In the genomic region with DNA sequence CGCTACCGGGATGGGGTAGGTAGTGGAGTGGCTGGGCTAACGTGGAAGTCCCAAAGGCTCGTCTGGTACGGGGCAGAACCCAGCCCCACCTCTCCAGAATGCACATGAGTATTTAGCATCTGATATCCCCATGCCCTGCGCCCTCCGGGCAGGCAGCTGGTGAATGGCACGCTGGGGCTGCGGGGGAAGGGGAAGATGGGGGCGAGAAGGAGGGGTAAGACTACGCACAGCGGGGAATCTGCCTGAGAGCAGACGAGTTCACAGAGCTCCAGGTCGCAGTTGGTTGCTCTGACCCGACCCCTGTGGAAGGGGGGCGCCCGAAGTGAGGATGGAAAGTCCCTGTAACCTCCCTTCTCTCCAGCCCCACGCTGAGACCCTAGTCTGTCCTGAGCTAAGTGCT, we compare ENCODE assay signal across 10 mouse cellular contexts. TPM values are rescaled to one million over a fixed set of nuclear protein-coding genes. Genes with fewer than 3 reads are reported as not detected.
DNase-seq lines count a peak whose midpoint lies in the region; ATAC-seq and TF ChIP-seq lines count a peak whose summit lies in the region.
"Had no signal": no experiment of that assay in that cellular context is flagged by ENCODE, and none has a peak within 500 bp of the region (broad histone marks: within the 10 kb centered on the region; RNA-seq: fewer than 3 reads in every experiment).

No protein-coding gene starts in this region.

- ATAC-seq in hindbrain, embryonic 14.5 days (ENCODE audit: low FRiP score), result no peak
- no peak for ATAC-seq in midbrain, embryonic 16.5 days

- TF ChIP-seq EP300 in MEL (IDR thresholded peaks at IDR 0.05; ENCODE audit: low read depth in 1 of 2, low read length in 2 of 2), result no peak

- no peak overlapping the region for H3K27ac ChIP-seq in cerebellum, adult 2 months (ENCODE audit: insufficient read depth, low read length)
- no peak overlapping the region for H3K27ac ChIP-seq in MEL (ENCODE audit: control insufficient read depth, low read depth, low read length)
- H3K27ac ChIP-seq in hindbrain, embryonic 14.5 days, result no peak overlapping the region
- no peak overlapping the region for H3K27ac ChIP-seq in midbrain, embryonic 16.5 days (ENCODE audit: low read length)

- H3K9ac ChIP-seq in MEL (ENCODE audit: control insufficient read depth, low read depth, low read length, poor library complexity, severe bottlenecking), result peak overlapping the region; percentile 28; the same call in 1 of the 2 replicates
- no peak overlapping the region for H3K9ac ChIP-seq in hindbrain, embryonic 14.5 days
- H3K9ac ChIP-seq in midbrain, embryonic 16.5 days (ENCODE audit: low read depth, low read length), result peak overlapping the region; percentile 46; the same call in 1 of the 2 replicates

- TF ChIP-seq CTCF in cerebellum, adult 2 months (IDR thresholded peaks at IDR 0.05; ENCODE audit: borderline replicate concordance, insufficient read depth, low read depth, low read length), result no peak
- no peak for TF ChIP-seq CTCF in MEL (IDR thresholded peaks at IDR 0.05 in 2 of 3, conservative IDR thresholded peaks at IDR 0.05 in 1 of 3; ENCODE audit: control insufficient read depth in 1 of 3, insufficient read depth in 1 of 3, low read depth in 2 of 3, low read length in 3 of 3, poor library complexity in 1 of 3, severe bottlenecking in 1 of 3)

- TF ChIP-seq POLR2A in cerebellum, adult 2 months (IDR thresholded peaks at IDR 0.05; ENCODE audit: borderline replicate concordance, insufficient read depth, low read length), result no peak
- no peak for TF ChIP-seq POLR2A in MEL (IDR thresholded peaks at IDR 0.05; ENCODE audit: control insufficient read depth in 1 of 2, insufficient read depth in 1 of 2, low read depth in 1 of 2, low read length in 2 of 2, poor library complexity in 1 of 2)

- H3K4me3 ChIP-seq in cerebellum, adult 2 months (replicated peaks; ENCODE audit: insufficient read depth, low read depth, low read length), result peak overlapping the region; percentile 6
- H3K4me3 ChIP-seq in MEL (ENCODE audit: control insufficient read depth in 1 of 2, insufficient read depth in 1 of 2, low read depth in 2 of 2, low read length in 2 of 2), result peak overlapping the region; percentile 39 to 41; a peak in 3 of 4 replicates
- H3K4me3 ChIP-seq in hindbrain, embryonic 14.5 days (replicated peaks; ENCODE audit: low read length), result no peak overlapping the region
- no peak overlapping the region for H3K4me3 ChIP-seq in midbrain, embryonic 16.5 days (ENCODE audit: low read depth, low read length)

- no peaks in the 10 kb centered on the region for H3K27me3 ChIP-seq in cerebellum, adult 2 months (ENCODE audit: control insufficient read depth, insufficient read depth, low read length)
- H3K27me3 ChIP-seq in MEL (ENCODE audit: control insufficient read depth in 1 of 2, insufficient read depth in 2 of 2, low read length in 2 of 2), result no peaks in the 10 kb centered on the region
- peaks cover 16% of the 10 kb centered on the region; the same call in 1 of the 2 replicates for H3K27me3 ChIP-seq in hindbrain, embryonic 14.5 days (ENCODE audit: control insufficient read depth, insufficient read depth, low read length)
- H3K27me3 ChIP-seq in midbrain, embryonic 16.5 days (ENCODE audit: control insufficient read depth, insufficient read depth, low read depth, low read length), result peaks cover 3% of the 10 kb centered on the region; the same call in 1 of the 2 replicates

- no peaks in the 10 kb centered on the region for H3K9me3 ChIP-seq in MEL (replicated peaks; ENCODE audit: insufficient read depth, low read length)
- H3K9me3 ChIP-seq in hindbrain, embryonic 14.5 days (ENCODE audit: control insufficient read depth, low read length), result no peaks in the 10 kb centered on the region
- no peaks in the 10 kb centered on the region for H3K9me3 ChIP-seq in midbrain, embryonic 16.5 days (replicated peaks; ENCODE audit: control insufficient read depth, low read length, poor library complexity, severe bottlenecking)

- no peaks in the 10 kb centered on the region; a peak in 1 of 4 replicates for H3K36me3 ChIP-seq in MEL (ENCODE audit: control insufficient read depth in 1 of 2, insufficient read depth in 2 of 2, low read length in 2 of 2)
- H3K36me3 ChIP-seq in hindbrain, embryonic 14.5 days (replicated peaks; ENCODE audit: control insufficient read depth, insufficient read depth), result peaks cover 4% of the 10 kb centered on the region
- H3K36me3 ChIP-seq in midbrain, embryonic 16.5 days (ENCODE audit: control insufficient read depth, insufficient read depth, low read length), result 0 out of 2 replicates have a peak, but pooled peaks cover 2% of the 10 kb centered on the region

- 2% methylated on average over 18 of the region's 18 CpGs for WGBS in cerebellum, adult 2 months
- under 1% methylated on average over 18 of the region's 18 CpGs for WGBS in hindbrain, embryonic 14.5 days
- 0% methylated on average over 15 of the region's 18 CpGs for WGBS in midbrain, embryonic 16.5 days

- H3K4me2 ChIP-seq in hindbrain, embryonic 14.5 days (replicated peaks), result peak overlapping the region; percentile 31
- H3K4me2 ChIP-seq in midbrain, embryonic 16.5 days (ENCODE audit: low read length), result peak overlapping the region; percentile 42

- H3K79me2 ChIP-seq in MEL (ENCODE audit: control insufficient read depth, insufficient read depth, low read length, poor library complexity), result no peaks in the 10 kb centered on the region

- no peak for DNase-seq in cerebellum, adult 2 months
- no peak for DNase-seq in cerebellum, postnatal 4 days (ENCODE audit: low spot score in 2 of 2)
- DNase-seq in MEL (ENCODE audit: low read depth, low spot score), result no peak
- DNase-seq in hindbrain, embryonic 14.5 days (ENCODE audit: low spot score), result no peak
- DNase-seq in adrenal gland, postnatal 25 days, result no peak
- DNase-seq in cerebellum, adult 18-20 months, result no peak
- no peak for DNase-seq in gastrocnemius, postnatal 25 days
- DNase-seq: right cerebral cortex, adult 18-20 months had no signal

- peaks cover 1% of the 10 kb centered on the region; the same call in 1 of the 2 replicates for H3K4me1 ChIP-seq in cerebellum, adult 2 months (ENCODE audit: control insufficient read depth, insufficient read depth, low read length)
- H3K4me1 ChIP-seq in MEL (ENCODE audit: control insufficient read depth in 1 of 2, insufficient read depth in 2 of 2, low read length in 2 of 2), result peaks cover 0 to 12% of the 10 kb centered on the region in 2 experiments; a peak in 3 of 4 replicates
- H3K4me1 ChIP-seq in hindbrain, embryonic 14.5 days (replicated peaks; ENCODE audit: control insufficient read depth, insufficient read depth, low read length), result peaks cover 16% of the 10 kb centered on the region
- H3K4me1 ChIP-seq in midbrain, embryonic 16.5 days (ENCODE audit: control insufficient read depth, insufficient read depth, low read length), result peaks cover 7% of the 10 kb centered on the region

- TF ChIP-seq RAD21 in MEL (IDR thresholded peaks at IDR 0.05; ENCODE audit: low read depth, low read length), result no peak

RNA-seq across cellular contexts. Expression of a gene that starts 1.0 kb away (rescaled TPM):
- polyA plus RNA-seq in cerebellum, adult 2 months (2012; rRNA removed), result 0.74 and 0.84 TPM in 2 replicates
- 0.52 and 1.3 TPM in 2 replicates for total RNA-seq in MEL (2012; rRNA removed)
- polyA plus RNA-seq in MEL (2012; ENCODE audit: insufficient read depth in 1 of 2, insufficient read length in 2 of 2, low read depth in 1 of 2, low replicate concordance in 2 of 2, missing spikeins in 1 of 2), result 1 to 10 TPM in 1 of 2 experiments, not detected in 1; 2.4 TPM
- polyA plus RNA-seq in hindbrain, embryonic 14.5 days (2014; fragmentation: Nextera tagmentation; extraction: Ambion mirVana), result 6.4 and 7.5 TPM in 2 replicates
- 5.0 and 5.8 TPM in 2 replicates for polyA plus RNA-seq in midbrain, embryonic 16.5 days (2015; fragmentation: Nextera tagmentation; extraction: Ambion mirVana)
- total RNA-seq in adrenal gland, postnatal 25 days (2021), result 2.9 TPM in 1 of 2 replicates, not detected in the other
- total RNA-seq in gastrocnemius, postnatal 25 days (2021), result not detected

RNA-seq across cellular contexts. Expression of a gene that starts 11.7 kb away (rescaled TPM):
- polyA plus RNA-seq in cerebellum, adult 2 months (2012; rRNA removed), result 51.2 and 56.3 TPM in 2 replicates
- total RNA-seq in MEL (2012; rRNA removed), result 7.6 and 9.1 TPM in 2 replicates
- polyA plus RNA-seq in MEL (2012; ENCODE audit: insufficient read depth in 1 of 2, insufficient read length in 2 of 2, low read depth in 1 of 2, low replicate concordance in 2 of 2, missing spikeins in 1 of 2), result 10 to 100 TPM in 1 of 2 experiments, not detected in 1; 24.6 TPM
- polyA plus RNA-seq in hindbrain, embryonic 14.5 days (2014; fragmentation: Nextera tagmentation; extraction: Ambion mirVana), result 21.8 and 22.6 TPM in 2 replicates
- 10.7 and 11.2 TPM in 2 replicates for polyA plus RNA-seq in midbrain, embryonic 16.5 days (2015; fragmentation: Nextera tagmentation; extraction: Ambion mirVana)
- total RNA-seq in adrenal gland, postnatal 25 days (2021), result 51.3 and 53.2 TPM in 2 replicates
- 10 to 100 TPM; 41.7 to 47.2 TPM for total RNA-seq in gastrocnemius, postnatal 25 days (2021)

RNA-seq across cellular contexts. Expression of a gene that starts 24.5 kb away (rescaled TPM):
- polyA plus RNA-seq in cerebellum, adult 2 months (2012; rRNA removed), result 0.87 and 2.0 TPM in 2 replicates
- not detected in 2 replicates for total RNA-seq in MEL (2012; rRNA removed)
- not detected for polyA plus RNA-seq in MEL (2012; ENCODE audit: insufficient read depth in 1 of 2, insufficient read length in 2 of 2, low read depth in 1 of 2, low replicate concordance in 2 of 2, missing spikeins in 1 of 2)
- polyA plus RNA-seq in hindbrain, embryonic 14.5 days (2014; fragmentation: Nextera tagmentation; extraction: Ambion mirVana), result 1.6 and 2.2 TPM in 2 replicates
- polyA plus RNA-seq in midbrain, embryonic 16.5 days (2015; fragmentation: Nextera tagmentation; extraction: Ambion mirVana), result 1.6 and 2.3 TPM in 2 replicates
- total RNA-seq in adrenal gland, postnatal 25 days (2021), result not detected in 2 replicates
- not detected for total RNA-seq in gastrocnemius, postnatal 25 days (2021)
- total RNA-seq: common myeloid progenitor, adult 5-6 weeks had no signal

RNA-seq across cellular contexts. Expression of a gene that starts 30.1 kb away (rescaled TPM):
- polyA plus RNA-seq in cerebellum, adult 2 months (2012; rRNA removed), result not detected in 2 replicates
- total RNA-seq in MEL (2012; rRNA removed), result 0.08 TPM in 1 of 2 replicates, not detected in the other
- under 1 TPM in 1 of 2 experiments, not detected in 1; 0.06 TPM for polyA plus RNA-seq in MEL (2012; ENCODE audit: insufficient read depth in 1 of 2, insufficient read length in 2 of 2, low read depth in 1 of 2, low replicate concordance in 2 of 2, missing spikeins in 1 of 2)
- not detected in 2 replicates for polyA plus RNA-seq in hindbrain, embryonic 14.5 days (2014; fragmentation: Nextera tagmentation; extraction: Ambion mirVana)
- not detected in 2 replicates for polyA plus RNA-seq in midbrain, embryonic 16.5 days (2015; fragmentation: Nextera tagmentation; extraction: Ambion mirVana)
- 0.24 TPM in 1 of 2 replicates, not detected in the other for total RNA-seq in adrenal gland, postnatal 25 days (2021)
- total RNA-seq in gastrocnemius, postnatal 25 days (2021), result not detected
- total RNA-seq: common myeloid progenitor, adult 5-6 weeks had no signal

RNA-seq across cellular contexts. Expression of a gene that starts 39.3 kb away (rescaled TPM):
- polyA plus RNA-seq in cerebellum, adult 2 months (2012; rRNA removed), result 133 and 137 TPM in 2 replicates
- 32.9 and 44.3 TPM in 2 replicates for total RNA-seq in MEL (2012; rRNA removed)
- polyA plus RNA-seq in MEL (2012; ENCODE audit: insufficient read depth in 1 of 2, insufficient read length in 2 of 2, low read depth in 1 of 2, low replicate concordance in 2 of 2, missing spikeins in 1 of 2), result 10 to 100 TPM in 1 of 2 experiments, not detected in 1; 56.7 TPM
- polyA plus RNA-seq in hindbrain, embryonic 14.5 days (2014; fragmentation: Nextera tagmentation; extraction: Ambion mirVana), result 80.3 and 92.0 TPM in 2 replicates
- polyA plus RNA-seq in midbrain, embryonic 16.5 days (2015; fragmentation: Nextera tagmentation; extraction: Ambion mirVana), result 81.1 and 90.3 TPM in 2 replicates
- total RNA-seq in adrenal gland, postnatal 25 days (2021), result 54.6 and 58.2 TPM in 2 replicates
- 10 to 100 TPM; 21.9 to 26.8 TPM for total RNA-seq in gastrocnemius, postnatal 25 days (2021)

Comparison
In these comparisons a context has a peak if more than half of its experiments do, and no peak if none do; other contexts are left out.
1. H3K4me3 ChIP-seq: peak in cerebellum, adult 2 months (single experiment) and MEL (2 of 2); none in hindbrain, embryonic 14.5 days (single experiment) and midbrain, embryonic 16.5 days (single experiment).